Mouse (Mus musculus): ENCODE measurements around the gene Zfp113. TPM values are rescaled to one million over a fixed set of nuclear protein-coding genes. Genes with fewer than 3 reads are reported as not detected.

Gene Zfp113
- polyA plus RNA-seq (2012): 0.01 and 0.04 TPM in 2 replicates

DNA sequence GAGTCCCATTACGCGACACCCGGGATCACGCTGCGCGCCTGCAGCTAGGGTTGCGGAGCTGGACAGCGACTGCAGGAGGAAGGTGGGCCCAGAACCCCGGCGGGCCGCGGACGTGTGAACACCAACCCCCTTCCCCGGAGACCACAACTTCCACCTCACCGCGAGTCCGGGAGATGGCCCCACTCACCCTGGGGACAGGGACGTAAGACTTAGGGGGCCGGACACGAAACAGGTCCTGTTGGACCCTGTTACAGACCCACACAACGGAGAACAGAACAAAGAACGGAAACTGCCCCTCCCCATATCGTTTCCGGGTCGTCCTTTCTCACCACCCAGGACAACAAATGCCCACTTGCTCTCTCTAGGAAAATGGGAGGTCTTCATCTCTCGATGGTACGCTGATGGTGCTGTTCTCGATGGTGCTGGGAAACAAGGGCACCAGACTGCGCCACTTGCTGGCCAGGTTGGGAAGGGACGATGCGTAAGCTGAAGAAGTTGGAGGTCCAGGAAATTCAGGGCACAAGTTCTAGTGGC is at the start of gene Zfp113:
Gene Zfp113, minus strand, starts transcription at position 302 of the 534 bp plus-strand sequence.
- peaks cover 24% of the 10 kb centered on the region for H3K4me1 ChIP-seq (ENCODE audit: control insufficient read depth)
- no peak for TF ChIP-seq TAL1 (IDR thresholded peaks at IDR 0.05; ENCODE audit: low read length)
- no peaks in the 10 kb centered on the region for H3K9me3 ChIP-seq (ENCODE audit: control insufficient read depth, low read length)
- H3K27me3 ChIP-seq (ENCODE audit: control insufficient read depth): no peaks in the 10 kb centered on the region
- H3K4me3 ChIP-seq (replicated peaks): peak within 1 kb of the TSS; percentile 77
- H3K36me3 ChIP-seq (ENCODE audit: control insufficient read depth): peaks cover 19% of the 10 kb centered on the region

DNA sequence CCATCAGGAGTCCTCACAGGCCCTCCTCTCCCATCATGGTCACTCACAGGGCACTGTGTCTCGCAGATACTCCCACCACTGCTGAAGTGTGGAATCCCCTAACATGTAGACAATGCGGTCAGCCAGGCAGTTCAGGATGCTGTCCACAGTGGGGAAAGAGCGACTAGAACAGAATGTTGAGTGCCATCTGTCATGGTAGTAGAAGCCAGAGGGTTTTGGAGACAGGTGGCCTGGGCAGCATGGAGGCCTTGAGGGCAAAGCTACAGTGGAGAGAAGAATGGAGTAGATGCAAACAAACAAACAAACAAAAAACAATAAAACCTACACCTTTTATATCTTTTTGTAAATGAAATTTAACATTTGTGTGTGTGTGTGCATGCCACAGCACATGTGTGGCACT is 46.5 kb upstream of the Zfp113 start:
- Histone ChIP-seq H3K4me1 (ENCODE audit: control insufficient read depth) (no peaks in the 10 kb centered on the region), H3K4me3 (replicated peaks) (no peak overlapping the region), H3K9me3 (ENCODE audit: control insufficient read depth, low read length) (peaks cover 11% of the 10 kb centered on the region), H3K27me3 (ENCODE audit: control insufficient read depth) (no peaks in the 10 kb centered on the region), H3K36me3 (ENCODE audit: control insufficient read depth) (no peaks in the 10 kb centered on the region)
- TF ChIP-seq GATA1 (IDR thresholded peaks at IDR 0.05; ENCODE audit: low read length) (no peak), TAL1 (IDR thresholded peaks at IDR 0.05; ENCODE audit: low read length) (no peak)

DNA sequence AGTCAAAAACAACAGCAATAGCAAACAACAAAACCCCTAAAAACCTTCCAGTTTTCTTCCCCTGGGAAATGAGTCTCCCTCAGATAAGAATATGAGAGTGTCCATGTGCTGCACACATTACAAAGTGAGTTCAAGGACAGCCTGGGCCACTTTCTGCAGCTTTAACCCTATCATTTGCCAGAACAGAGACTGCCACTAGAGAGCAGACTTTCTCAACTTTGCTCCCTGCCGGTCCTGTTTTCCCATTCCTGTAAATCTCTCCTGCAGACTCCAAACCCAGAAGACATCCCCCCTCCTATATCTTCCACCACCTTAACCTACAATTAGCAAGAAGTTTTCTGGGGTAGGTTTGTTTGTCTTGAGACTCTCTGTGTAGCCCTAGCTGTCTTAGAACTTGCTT is 44.0 kb upstream of the Zfp113 start:
- Histone ChIP-seq H3K9me3 (ENCODE audit: control insufficient read depth, low read length) (peaks cover 6% of the 10 kb centered on the region), H3K27me3 (ENCODE audit: control insufficient read depth) (no peaks in the 10 kb centered on the region), H3K36me3 (ENCODE audit: control insufficient read depth) (no peaks in the 10 kb centered on the region), H3K4me1 (ENCODE audit: control insufficient read depth) (peaks cover 12% of the 10 kb centered on the region), H3K4me3 (replicated peaks) (no peak overlapping the region)
- TF ChIP-seq TAL1 (IDR thresholded peaks at IDR 0.05; ENCODE audit: low read length): no peak
- TF ChIP-seq GATA1 (IDR thresholded peaks at IDR 0.05; ENCODE audit: low read length): no peak

DNA sequence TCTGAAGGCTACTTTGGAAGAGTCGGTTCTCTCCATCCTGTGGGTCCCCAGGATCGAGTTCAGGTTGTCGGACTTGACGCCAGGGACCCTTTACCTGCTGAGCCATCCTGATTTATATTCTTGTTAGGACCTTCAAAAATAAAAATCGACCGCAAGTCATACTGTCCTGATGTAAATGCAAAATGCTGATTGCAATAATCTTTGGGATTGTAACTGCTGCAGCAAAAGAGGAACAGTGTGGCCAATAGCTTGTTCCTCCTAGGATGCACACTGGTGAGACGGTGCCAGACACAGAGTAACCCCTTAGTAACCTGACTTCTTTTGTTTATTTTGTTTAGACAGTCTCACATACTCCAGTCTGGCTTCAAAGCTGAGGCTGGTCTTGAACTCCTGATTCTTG is 39.9 kb upstream of the Zfp113 start:
- Histone ChIP-seq H3K36me3 (ENCODE audit: control insufficient read depth) (peaks cover 23% of the 10 kb centered on the region), H3K27me3 (ENCODE audit: control insufficient read depth) (no peaks in the 10 kb centered on the region), H3K4me3 (replicated peaks) (peak overlapping the region; percentile 95), H3K9me3 (ENCODE audit: control insufficient read depth, low read length) (no peaks in the 10 kb centered on the region), H3K4me1 (ENCODE audit: control insufficient read depth) (peaks cover 27% of the 10 kb centered on the region)
- TF ChIP-seq GATA1 (IDR thresholded peaks at IDR 0.05; ENCODE audit: low read length) (no peak), TAL1 (IDR thresholded peaks at IDR 0.05; ENCODE audit: low read length) (no peak)

DNA sequence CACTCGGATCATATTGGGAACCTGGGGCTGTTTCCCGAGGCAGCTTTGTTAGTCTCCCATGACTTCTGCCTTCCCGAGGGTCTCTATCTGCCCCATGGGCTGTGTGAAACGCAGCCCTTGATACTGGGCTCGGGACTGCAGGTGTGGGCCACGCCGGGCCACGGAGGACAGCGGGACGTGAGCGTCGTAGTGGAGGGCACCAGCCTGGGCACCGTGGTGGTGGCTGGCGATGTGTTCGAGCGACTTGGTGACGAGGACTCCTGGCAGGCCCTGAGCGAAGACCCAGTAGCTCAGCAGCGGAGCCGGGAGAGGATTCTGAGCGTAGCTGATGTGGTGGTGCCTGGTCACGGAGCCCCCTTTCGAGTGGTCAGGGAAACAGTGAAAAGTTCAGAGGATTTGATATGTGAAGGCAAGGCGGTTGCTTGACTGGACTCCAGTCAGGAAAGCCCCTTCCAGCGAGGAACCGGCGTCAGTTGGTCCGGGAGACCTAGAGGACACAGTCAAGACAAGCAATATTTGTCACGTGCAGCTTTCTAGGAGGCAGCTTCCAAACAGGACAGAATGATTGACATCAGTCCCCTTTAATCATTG is 39.3 kb upstream of the Zfp113 start:
- Histone ChIP-seq H3K9me3 (ENCODE audit: control insufficient read depth, low read length) (no peaks in the 10 kb centered on the region), H3K27me3 (ENCODE audit: control insufficient read depth) (no peaks in the 10 kb centered on the region), H3K4me3 (replicated peaks) (peak overlapping the region; percentile 95), H3K4me1 (ENCODE audit: control insufficient read depth) (peaks cover 27% of the 10 kb centered on the region), H3K36me3 (ENCODE audit: control insufficient read depth) (peaks cover 28% of the 10 kb centered on the region)
- TF ChIP-seq GATA1 (IDR thresholded peaks at IDR 0.05; ENCODE audit: low read length) (no peak), TAL1 (IDR thresholded peaks at IDR 0.05; ENCODE audit: low read length) (no peak)

DNA sequence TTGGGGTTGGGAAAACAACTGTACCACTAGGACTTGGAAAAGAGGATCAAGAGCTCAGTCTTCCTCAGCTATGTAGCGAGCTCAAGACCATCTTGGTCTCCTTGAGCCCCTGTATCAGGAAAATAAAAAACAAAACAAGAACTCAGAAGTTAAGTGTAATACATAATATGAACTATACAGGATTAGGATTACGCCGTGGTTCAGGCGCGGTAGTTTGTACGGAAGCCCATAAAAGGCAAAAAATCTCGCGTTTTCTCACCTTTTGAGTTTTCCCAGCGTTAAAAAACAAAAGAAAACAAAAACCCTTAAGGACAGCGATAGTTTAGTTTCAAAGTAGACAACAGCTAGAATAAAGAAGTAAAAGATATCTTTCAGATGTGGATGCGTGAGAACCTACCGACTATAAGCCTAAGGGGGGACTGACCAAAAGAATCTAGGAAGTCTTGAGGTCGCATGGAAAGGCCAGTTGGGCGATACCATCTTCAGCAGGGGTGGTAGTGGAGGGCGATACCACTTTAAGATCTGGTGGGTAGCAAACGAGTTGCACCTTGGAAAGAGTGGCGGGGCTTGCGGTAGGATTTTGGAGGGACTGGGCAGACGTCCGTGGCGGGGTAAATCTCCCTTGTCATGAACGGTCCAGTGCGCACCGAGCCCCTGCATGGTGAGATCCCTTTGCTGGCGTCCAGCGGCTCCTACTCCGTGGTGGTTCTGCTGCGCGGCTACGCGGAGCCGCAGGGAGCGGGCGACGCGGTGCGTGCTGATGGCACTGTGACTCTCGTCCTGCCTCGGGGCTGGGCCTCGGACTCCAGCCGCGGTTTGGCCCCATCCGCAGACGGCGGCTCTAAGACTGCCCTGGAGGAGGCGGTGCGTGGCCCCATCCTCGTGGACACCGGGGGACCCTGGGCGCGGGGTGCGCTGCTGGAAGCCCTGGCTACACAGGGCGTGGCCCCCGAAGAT is 38.5 kb upstream of the Zfp113 start, which contains the start of gene Mblac1:
Gene Mblac1, plus strand, starts transcription at position 544 of the 957 bp plus-strand sequence.
- peak within 1 kb of the TSS; percentile 95 for H3K4me3 ChIP-seq (replicated peaks)
- H3K4me1 ChIP-seq (ENCODE audit: control insufficient read depth): peaks cover 31% of the 10 kb centered on the region
- H3K9me3 ChIP-seq (ENCODE audit: control insufficient read depth, low read length): no peaks in the 10 kb centered on the region
- H3K27me3 ChIP-seq (ENCODE audit: control insufficient read depth): no peaks in the 10 kb centered on the region
- H3K36me3 ChIP-seq (ENCODE audit: control insufficient read depth): peaks cover 33% of the 10 kb centered on the region
- TF ChIP-seq GATA1 (IDR thresholded peaks at IDR 0.05; ENCODE audit: low read length) (no peak), TAL1 (IDR thresholded peaks at IDR 0.05; ENCODE audit: low read length) (no peak)

DNA sequence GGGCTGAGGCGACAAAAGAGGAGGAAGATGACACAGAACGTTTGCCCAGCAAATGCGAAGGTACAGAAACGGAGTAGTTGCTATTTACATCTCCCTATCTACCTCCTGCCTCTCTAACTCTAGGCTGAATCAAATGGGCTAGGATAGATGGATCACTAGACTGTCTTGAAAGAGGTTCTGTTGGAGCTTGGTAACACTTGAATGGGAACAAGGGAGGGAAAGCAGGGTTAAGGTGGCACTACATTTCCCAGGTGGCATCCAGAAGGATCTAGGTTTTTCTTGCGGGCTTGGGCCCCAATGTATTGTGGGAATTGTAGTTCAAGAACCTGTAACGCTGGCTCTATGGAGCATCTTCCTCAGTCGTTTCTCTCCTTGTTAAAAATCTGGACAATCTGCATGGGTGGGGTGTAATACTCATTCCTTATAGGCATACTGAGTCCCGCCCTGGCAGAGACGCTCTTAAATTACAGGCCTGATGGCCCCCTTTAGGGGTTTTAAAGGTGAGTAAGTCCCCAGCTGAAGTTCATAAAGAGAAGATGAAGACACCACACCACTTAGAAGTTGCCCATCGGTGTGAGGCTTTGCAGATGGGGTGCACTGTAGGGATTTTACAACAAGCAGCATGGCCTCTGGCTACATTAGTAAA is 32.2 kb upstream of the Zfp113 start:
- Histone ChIP-seq H3K27me3 (ENCODE audit: control insufficient read depth) (no peaks in the 10 kb centered on the region), H3K9me3 (ENCODE audit: control insufficient read depth, low read length) (no peaks in the 10 kb centered on the region), H3K4me1 (ENCODE audit: control insufficient read depth) (peaks cover 33% of the 10 kb centered on the region), H3K4me3 (replicated peaks) (peak overlapping the region; percentile 90), H3K36me3 (ENCODE audit: control insufficient read depth) (peaks cover 45% of the 10 kb centered on the region)
- TF ChIP-seq TAL1 (IDR thresholded peaks at IDR 0.05; ENCODE audit: low read length): no peak
- TF ChIP-seq GATA1 (IDR thresholded peaks at IDR 0.05; ENCODE audit: low read length): no peak

DNA sequence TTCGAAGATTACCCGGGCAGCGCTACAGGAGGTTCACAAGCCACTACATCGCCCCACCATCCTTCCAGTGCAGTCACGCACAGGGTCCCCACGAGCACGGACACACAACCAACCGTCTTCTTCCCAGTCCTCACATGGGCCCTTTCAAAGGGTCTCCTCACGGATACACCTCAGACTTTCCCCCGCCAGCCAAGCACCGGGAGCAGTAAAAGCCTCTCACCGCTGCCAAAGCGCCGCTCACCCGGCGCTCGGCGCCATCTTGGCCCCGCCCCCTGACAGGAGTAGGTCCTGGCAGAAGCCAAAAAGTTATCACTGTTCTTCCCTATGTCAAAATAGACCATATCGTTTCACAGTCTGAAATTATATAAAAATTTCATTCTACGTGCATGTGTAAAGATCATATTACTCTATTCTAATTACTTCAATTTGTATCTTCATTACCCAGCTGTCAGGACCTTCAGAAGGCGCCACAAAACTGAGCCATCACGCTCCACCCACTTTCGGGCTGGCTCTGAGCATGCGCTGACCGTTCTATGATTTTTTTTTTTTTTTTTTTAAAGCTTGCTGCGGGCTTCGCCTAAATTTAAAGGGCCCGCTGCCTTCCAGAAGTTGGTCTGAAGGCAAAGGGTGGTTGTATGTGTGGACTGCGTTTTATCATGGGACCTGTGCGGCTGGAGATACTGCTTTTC is 31.6 kb upstream of the Zfp113 start, which contains the start of the genes Taf6 and Cnpy4:
Gene Taf6, minus strand, starts transcription at position 502 of the 689 bp plus-strand sequence.
Gene Cnpy4, plus strand, starts transcription at position 536 of the 689 bp plus-strand sequence.
- Histone ChIP-seq H3K4me1 (ENCODE audit: control insufficient read depth) (peaks cover 33% of the 10 kb centered on the region), H3K4me3 (replicated peaks) (peak within 1 kb of the TSS; percentile 90), H3K36me3 (ENCODE audit: control insufficient read depth) (peaks cover 45% of the 10 kb centered on the region), H3K27me3 (ENCODE audit: control insufficient read depth) (no peaks in the 10 kb centered on the region), H3K9me3 (ENCODE audit: control insufficient read depth, low read length) (no peaks in the 10 kb centered on the region)
- TF ChIP-seq TAL1 (IDR thresholded peaks at IDR 0.05; ENCODE audit: low read length) (no peak), GATA1 (IDR thresholded peaks at IDR 0.05; ENCODE audit: low read length) (no peak)

Measured in erythroblast, embryonic 14.5 days (primary cell).